Mouse (Mus musculus) thymus, adult 2 months (tissue): ENCODE data around the gene Mrpl52.

Experiments
- CTCF ChIP-seq: fragments of 200-500 bp; IDR thresholded peaks from 2 replicates; pipeline ENCODE4 v1.5.1; 2012; ENCODE audit warnings: mild to moderate bottlenecking, control low read depth, low read length, moderate library complexity, borderline replicate concordance; ENCODE audit not compliant: control insufficient read depth, poor library complexity, insufficient read depth; ENCODE audit errors: extremely low read depth
- POLR2A ChIP-seq: fragments of 200-500 bp; IDR thresholded peaks from 2 replicates; pipeline ENCODE4 v1.6.1; 2012; ENCODE audit warnings: mild to moderate bottlenecking, low read length, control low read depth, moderate library complexity; ENCODE audit not compliant: control insufficient read depth, poor library complexity, insufficient read depth; ENCODE audit errors: extremely low read depth

- TF ChIP-seq CTCF (no peak), POLR2A (no peak)
These were observed 3.3 kb upstream of the Mrpl52 start for GRCm38 (mm10) chr14:54423406-54423805.
